Mouse (Mus musculus) MEL (cell line): ENCODE measurements around the gene Fhit. TPM values are rescaled to one million over a fixed set of nuclear protein-coding genes. Genes with fewer than 3 reads are reported as not detected.

Source experiments
- DNase-seq: peaks from one replicate; pipeline ENCODE4 v3.0.0; 2011; ENCODE audit warnings: low read depth, low spot score
- H3K27ac ChIP-seq: 2 replicates; pipeline ENCODE4 v1.5.1; 2012; ENCODE audit warnings: low read depth, mild to moderate bottlenecking, control low read depth, low read length, moderate library complexity; ENCODE audit not compliant: control insufficient read depth
- H3K27me3 ChIP-seq, 2 experiments: fragments of 150-350 bp in 1 of 2; sonication (generic) in 1 of 2; 2 replicates each; pipeline ENCODE4 v1.6.1; 2012; ENCODE audit warnings: low read length in 2 of 2, mild to moderate bottlenecking in 2 of 2, improper control_type of control experiment in 1 of 2, moderate library complexity in 1 of 2; ENCODE audit not compliant: insufficient read depth in 2 of 2, control insufficient read depth in 1 of 2
- H3K36me3 ChIP-seq, 2 experiments: 2 replicates each; pipeline ENCODE4 v1.6.1; 2012 to 2014; ENCODE audit warnings: low read length in 2 of 2, improper control_type of control experiment in 1 of 2, inconsistent platforms in 1 of 2, mild to moderate bottlenecking in 1 of 2; ENCODE audit not compliant: insufficient read depth in 2 of 2, control insufficient read depth in 1 of 2
- H3K4me1 ChIP-seq, 2 experiments: fragments of 150-350 bp in 1 of 2; sonication (generic) in 1 of 2; 2 replicates each; pipeline ENCODE4 v1.6.1; 2012; ENCODE audit warnings: low read length in 2 of 2, improper control_type of control experiment in 1 of 2, mild to moderate bottlenecking in 1 of 2; ENCODE audit not compliant: insufficient read depth in 2 of 2, control insufficient read depth in 1 of 2
- H3K4me3 ChIP-seq, 2 experiments: fragments of 150-350 bp in 1 of 2; sonication (generic) in 1 of 2; 2 replicates each; pipeline ENCODE4 v1.5.1; 2012; ENCODE audit warnings: low read depth in 2 of 2, low read length in 2 of 2, mild to moderate bottlenecking in 2 of 2, moderate library complexity in 2 of 2, control low read depth in 1 of 2, improper control_type of control experiment in 1 of 2; ENCODE audit not compliant: control insufficient read depth in 1 of 2, insufficient read depth in 1 of 2
- H3K79me2 ChIP-seq: 2 replicates; pipeline ENCODE4 v1.6.1; 2012; ENCODE audit warnings: mild to moderate bottlenecking, low read length, moderate library complexity; ENCODE audit not compliant: control insufficient read depth, poor library complexity, insufficient read depth
- H3K9ac ChIP-seq: 2 replicates; pipeline ENCODE4 v1.6.1; 2012; ENCODE audit warnings: low read depth, mild to moderate bottlenecking, control low read depth, low read length, moderate library complexity; ENCODE audit not compliant: control insufficient read depth, poor library complexity, severe bottlenecking
- H3K9me3 ChIP-seq: fragments of 150-350 bp; sonication (generic); replicated peaks from 2 replicates; pipeline ENCODE4 v1.6.1; 2012; ENCODE audit warnings: mild to moderate bottlenecking, low read length, improper control_type of control experiment, moderate library complexity; ENCODE audit not compliant: insufficient read depth
- CHD2 ChIP-seq: IDR thresholded peaks from 2 replicates; pipeline ENCODE4 v1.6.1; 2011; ENCODE audit warnings: low read length, improper control_type of control experiment
- CTCF ChIP-seq, 3 experiments: IDR thresholded peaks in 2 of 3; conservative IDR thresholded peaks in 1 of 3; 2 replicates each; pipeline ENCODE4 v1.5.1; 2011 to 2012; ENCODE audit warnings: low read length in 3 of 3, low read depth in 2 of 3, mild to moderate bottlenecking in 2 of 3, improper control_type of control experiment in 1 of 3, inconsistent platforms in 1 of 3, mixed read lengths in 1 of 3, moderate library complexity in 1 of 3; ENCODE audit not compliant: control insufficient read depth in 1 of 3, insufficient read depth in 1 of 3, poor library complexity in 1 of 3, severe bottlenecking in 1 of 3
- HCFC1 ChIP-seq: IDR thresholded peaks from 2 replicates; pipeline ENCODE4 v1.6.1; 2012; ENCODE audit warnings: low read depth, mild to moderate bottlenecking, inconsistent platforms, low read length, improper control_type of control experiment, moderate library complexity
- JUND ChIP-seq: IDR thresholded peaks from 2 replicates; pipeline ENCODE4 v1.6.1; 2011; ENCODE audit warnings: low read depth, mild to moderate bottlenecking, improper control_type of control experiment, low read length
- KAT2A ChIP-seq: conservative IDR thresholded peaks from 2 replicates; pipeline ENCODE4 v1.6.1; 2012; ENCODE audit warnings: low read depth, low read length, improper control_type of control experiment, inconsistent platforms
- MAFK ChIP-seq: IDR thresholded peaks from 2 replicates; pipeline ENCODE4 v1.6.1; 2011; ENCODE audit warnings: low read depth, mild to moderate bottlenecking, low read length, improper control_type of control experiment, borderline replicate concordance
- MYC ChIP-seq: IDR thresholded peaks from 2 replicates; pipeline ENCODE4 v1.6.1; 2011; ENCODE audit warnings: low read depth, mild to moderate bottlenecking, low read length, improper control_type of control experiment, moderate library complexity
- NELFE ChIP-seq: IDR thresholded peaks from 2 replicates; pipeline ENCODE4 v1.6.1; 2011; ENCODE audit warnings: low read depth, low read length, improper control_type of control experiment
- NRF1 ChIP-seq: IDR thresholded peaks from 2 replicates; pipeline ENCODE4 v1.6.1; 2014; ENCODE audit warnings: low read depth, mild to moderate bottlenecking, inconsistent platforms, low read length, improper control_type of control experiment, moderate library complexity; ENCODE audit not compliant: poor library complexity, insufficient read depth, severe bottlenecking
- POLR2A ChIP-seq, 2 experiments: IDR thresholded peaks; 2 replicates each; pipeline ENCODE4 v1.6.1; 2011 to 2012; ENCODE audit warnings: low read length in 2 of 2, mild to moderate bottlenecking in 2 of 2, control low read depth in 1 of 2, improper control_type of control experiment in 1 of 2, low read depth in 1 of 2, moderate library complexity in 1 of 2; ENCODE audit not compliant: control insufficient read depth in 1 of 2, insufficient read depth in 1 of 2, poor library complexity in 1 of 2
- POLR2AphosphoS2 ChIP-seq: IDR thresholded peaks from 2 replicates; pipeline ENCODE4 v1.6.1; 2011; ENCODE audit warnings: low read length, improper control_type of control experiment
- RAD21 ChIP-seq: IDR thresholded peaks from 2 replicates; pipeline ENCODE4 v1.6.1; 2011; ENCODE audit warnings: mild to moderate bottlenecking, low read depth, low read length, improper control_type of control experiment
- RCOR1 ChIP-seq: IDR thresholded peaks from 2 replicates; pipeline ENCODE4 v1.6.1; 2012; ENCODE audit warnings: low read depth, mild to moderate bottlenecking, inconsistent platforms, low read length, improper control_type of control experiment
- SIN3A ChIP-seq: IDR thresholded peaks from 2 replicates; pipeline ENCODE4 v1.6.1; 2012; ENCODE audit warnings: low read length, improper control_type of control experiment, inconsistent platforms
- TAL1 ChIP-seq: IDR thresholded peaks from 2 replicates; pipeline ENCODE4 v1.6.1; 2012; ENCODE audit warnings: mild to moderate bottlenecking, inconsistent platforms, low read length, moderate library complexity, mixed read lengths
- TBP ChIP-seq: IDR thresholded peaks from 2 replicates; pipeline ENCODE4 v1.8.0; 2011; ENCODE audit warnings: low read depth, low read length, improper control_type of control experiment
- UBTF ChIP-seq: IDR thresholded peaks from 2 replicates; pipeline ENCODE4 v1.6.1; 2012; ENCODE audit warnings: low read depth, mild to moderate bottlenecking, inconsistent platforms, low read length, improper control_type of control experiment, moderate library complexity, borderline replicate concordance; ENCODE audit not compliant: insufficient read depth
- USF2 ChIP-seq, 2 experiments: IDR thresholded peaks; 2 replicates each; pipeline ENCODE4 v1.6.1; 2011 to 2012; ENCODE audit warnings: improper control_type of control experiment in 2 of 2, low read length in 2 of 2, borderline replicate concordance in 1 of 2, inconsistent platforms in 1 of 2, low read depth in 1 of 2, mild to moderate bottlenecking in 1 of 2; ENCODE audit not compliant: insufficient read depth in 1 of 2
- ZMIZ1 ChIP-seq: IDR thresholded peaks from 2 replicates; pipeline ENCODE4 v1.6.1; 2012; ENCODE audit warnings: low read depth, mild to moderate bottlenecking, inconsistent platforms, low read length, improper control_type of control experiment, moderate library complexity
- ZNF384 ChIP-seq: IDR thresholded peaks from 2 replicates; pipeline ENCODE4 v1.6.1; 2012; ENCODE audit warnings: low read depth, mild to moderate bottlenecking, inconsistent platforms, low read length, improper control_type of control experiment
- polyA plus RNA-seq, 2 experiments: library from polyadenylated mRNA; stranded (reverse) in 1 of 2; unstranded in 1 of 2; fragments of >175 nt in 1 of 2; fragments of >200 nt in 1 of 2; gene quantifications; 2 replicates each; pipeline versions ENCODE4 v1.2.1 to v1.2.4; 2012; ENCODE audit warnings: low replicate concordance in 2 of 2, low read depth in 1 of 2; ENCODE audit not compliant: insufficient read length in 2 of 2, insufficient read depth in 1 of 2, missing spikeins in 1 of 2
- total RNA-seq: library from RNA; depleted of rRNA; stranded (reverse); fragments of 300-350 nt; gene quantifications from 2 replicates; pipeline ENCODE4 v1.2.3, GENCODE M21; 2012

Fhit gene
- total and polyA plus RNA-seq, 3 experiments = 0.77 to 1.3 TPM; not detected in 1

DNA sequence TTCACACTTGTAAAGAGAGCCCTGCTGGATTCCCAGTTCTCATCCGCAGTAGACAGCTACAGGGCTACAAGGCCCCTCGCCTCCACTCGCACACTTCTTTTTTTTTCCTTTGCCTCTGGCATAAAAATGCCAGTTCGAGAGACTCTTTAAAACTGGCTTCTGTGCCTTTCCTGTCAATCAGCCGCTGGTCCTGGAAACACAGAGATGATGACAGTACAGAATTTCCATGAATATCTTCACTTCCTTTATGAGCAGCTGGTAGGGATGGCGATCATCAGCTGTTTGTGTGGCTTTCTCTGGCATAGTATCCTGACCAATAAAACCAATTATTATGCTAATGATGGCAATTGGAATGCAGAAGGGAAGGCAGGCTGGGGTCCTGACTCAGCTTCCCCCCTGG lies 1626.3 kb downstream of the Fhit start:
- Histone ChIP-seq H3K27ac (no peak overlapping the region), H3K9ac (no peak overlapping the region), H3K27me3 (no peaks in the 10 kb centered on the region), H3K4me3 (no peak overlapping the region), H3K79me2 (no peaks in the 10 kb centered on the region), H3K36me3 (no peaks in the 10 kb centered on the region), H3K4me1 (no peaks in the 10 kb centered on the region), H3K9me3 (no peaks in the 10 kb centered on the region)
- no peak for DNase-seq
- TF ChIP-seq MAFK (no peak), RCOR1 (no peak)

DNA sequence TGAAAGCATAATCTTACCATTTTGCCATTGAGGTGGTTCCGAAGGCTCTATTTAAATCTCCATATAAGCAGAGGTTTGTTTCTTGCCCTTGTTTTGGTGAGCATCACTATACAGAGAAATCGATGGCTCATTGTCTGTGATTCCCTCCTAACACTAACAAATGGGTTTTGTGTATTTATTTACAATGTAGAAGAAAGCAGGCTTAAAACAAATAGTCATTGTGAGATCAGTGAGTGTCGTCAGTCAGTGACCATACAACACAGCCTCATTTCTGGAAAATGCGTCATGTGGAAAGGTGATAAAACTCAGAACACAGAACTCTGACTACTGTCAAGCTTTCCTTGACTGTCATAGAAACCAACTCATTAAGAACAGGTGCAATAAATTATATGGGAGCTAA lies 1632.6 kb downstream of the Fhit start:
- Histone ChIP-seq H3K9ac (no peak overlapping the region), H3K36me3 (no peaks in the 10 kb centered on the region), H3K4me1 (no peaks in the 10 kb centered on the region), H3K4me3 (no peak overlapping the region), H3K9me3 (no peaks in the 10 kb centered on the region), H3K79me2 (no peaks in the 10 kb centered on the region), H3K27me3 (no peaks in the 10 kb centered on the region), H3K27ac (no peak overlapping the region)
- DNase-seq = no peak
- TF ChIP-seq CHD2 = no peak
- TF ChIP-seq SIN3A = no peak
- no peak for TF ChIP-seq ZMIZ1
- TF ChIP-seq ZNF384 = no peak
- TF ChIP-seq POLR2A (IDR thresholded peaks at IDR 0.05; ENCODE audit: control insufficient read depth in 1 of 2, insufficient read depth in 1 of 2, low read depth in 1 of 2, low read length in 2 of 2, poor library complexity in 1 of 2) = no peak
- TF ChIP-seq UBTF = no peak
- TF ChIP-seq NELFE = no peak
- no peak for TF ChIP-seq TBP
- no peak for TF ChIP-seq POLR2AphosphoS2
- no peak for TF ChIP-seq KAT2A
- TF ChIP-seq USF2 (IDR thresholded peaks at IDR 0.05; ENCODE audit: borderline replicate concordance in 1 of 2, insufficient read depth in 1 of 2, low read depth in 1 of 2, low read length in 2 of 2) = no peak
- no peak for TF ChIP-seq MYC
- TF ChIP-seq CTCF (IDR thresholded peaks at IDR 0.05 in 2 of 3, conservative IDR thresholded peaks at IDR 0.05 in 1 of 3; ENCODE audit: control insufficient read depth in 1 of 3, insufficient read depth in 1 of 3, low read depth in 2 of 3, low read length in 3 of 3, poor library complexity in 1 of 3, severe bottlenecking in 1 of 3) = no peak
- TF ChIP-seq JUND = no peak
- no peak for TF ChIP-seq RAD21
- no peak for TF ChIP-seq RCOR1
- TF ChIP-seq NRF1 = no peak
- TF ChIP-seq HCFC1 = no peak
- TF ChIP-seq TAL1 = no peak
